Mouse (Mus musculus): ENCODE results near the gene Parp14.

The Parp14 gene

DNA sequence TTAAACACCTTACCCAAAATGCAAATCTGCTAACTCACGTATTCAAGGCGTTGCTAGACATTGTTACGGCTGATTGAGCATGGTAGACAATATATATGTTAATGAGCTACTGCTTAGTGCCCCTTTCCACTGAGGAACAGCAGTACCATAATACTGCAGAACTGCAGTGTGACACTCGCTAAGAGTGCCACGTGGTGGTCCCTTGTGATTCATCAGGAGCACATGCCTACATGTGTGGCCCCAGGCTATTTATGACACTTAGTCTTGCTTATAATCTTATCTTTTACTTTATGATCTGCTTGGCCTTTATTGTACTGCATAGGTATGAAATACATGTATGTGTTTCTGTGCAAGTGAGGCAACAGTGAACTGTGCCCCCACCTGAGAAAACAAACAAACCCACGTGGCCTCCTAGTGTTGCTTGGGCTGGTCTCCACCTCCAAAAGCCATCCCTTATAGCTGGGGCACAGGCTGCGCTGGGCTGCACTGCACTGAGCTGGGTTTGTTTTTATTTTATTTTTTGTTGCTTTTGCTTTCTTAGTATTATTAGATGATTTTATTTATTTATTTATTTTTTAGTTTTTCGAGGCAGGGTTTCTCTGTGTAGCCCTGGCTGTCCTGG, 83.7 kb downstream of the Parp14 start:
- no peak for DNase-seq (ENCODE audit: low spot score in 2 of 2)

DNA sequence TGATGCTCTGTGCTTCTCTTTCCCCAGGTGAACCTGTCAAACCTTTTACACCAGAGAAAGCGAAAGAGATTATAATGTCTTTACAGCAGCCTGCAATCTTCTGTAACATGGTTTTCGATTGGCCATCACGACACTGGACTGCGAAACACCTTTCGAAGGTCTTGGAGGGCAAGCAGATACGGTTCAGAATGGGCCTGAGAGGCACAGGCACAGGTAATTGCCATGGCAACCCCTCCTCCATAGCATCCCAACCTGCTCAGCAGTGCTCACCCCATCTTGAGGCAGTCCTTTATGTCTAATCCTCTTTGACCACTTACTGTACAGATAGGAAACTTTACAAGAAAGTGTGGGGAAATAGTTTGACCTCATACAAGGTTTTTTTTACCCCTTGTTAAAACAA, 84.2 kb downstream of the Parp14 start:
- DNase-seq (ENCODE audit: low spot score in 2 of 2) = no peak

DNA sequence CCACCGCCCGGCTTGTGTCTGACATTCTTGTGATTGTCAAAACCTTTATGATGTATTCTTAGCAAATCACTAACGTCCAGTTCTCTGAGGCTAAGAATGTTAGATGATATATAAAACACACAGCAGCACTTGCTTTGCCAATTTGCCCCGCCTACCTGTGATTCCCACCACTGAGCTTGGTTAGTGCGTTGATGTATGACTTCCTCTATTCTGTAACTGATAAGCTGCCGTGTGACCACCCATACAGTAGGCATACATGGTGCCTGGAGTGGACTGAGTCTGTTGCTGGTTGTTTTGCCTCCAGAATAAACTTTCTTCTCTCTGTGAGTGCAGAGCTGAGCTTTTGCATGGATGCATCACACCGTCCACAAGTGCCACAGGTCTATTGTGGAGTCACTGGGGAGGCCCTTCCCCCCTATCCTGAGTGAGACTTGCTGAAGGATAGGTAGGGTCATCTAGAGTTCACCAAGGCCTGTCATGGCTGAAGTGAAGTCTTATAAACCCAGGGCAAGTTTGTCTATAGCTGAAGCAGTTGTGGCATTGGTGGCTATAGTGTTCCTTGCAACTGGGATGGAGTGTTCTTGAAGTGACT, 87.1 kb downstream of the Parp14 start:
- no peak for DNase-seq (ENCODE audit: low spot score in 2 of 2)

DNA sequence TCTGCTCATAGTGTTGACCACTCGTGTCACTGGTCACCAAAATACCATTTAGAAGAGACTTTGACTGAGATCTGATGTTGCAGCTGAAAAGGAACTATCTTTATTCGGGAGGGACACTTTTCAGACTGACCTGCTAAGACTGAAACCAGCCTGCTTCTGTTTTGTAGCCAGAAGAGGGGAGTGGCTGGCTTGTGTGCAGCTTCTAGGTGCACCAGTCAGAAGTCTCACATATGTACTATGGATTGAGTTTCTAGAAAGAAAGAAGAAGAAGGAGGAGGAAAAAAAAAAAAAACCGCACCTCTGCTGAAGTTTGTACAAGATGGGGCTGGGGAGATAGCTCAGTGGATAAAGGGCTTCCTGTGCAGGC, 88.2 kb downstream of the Parp14 start:
- DNase-seq (ENCODE audit: low spot score in 2 of 2) = no peak

Measured in spleen, postnatal 14 days (tissue).